Mouse (Mus musculus) heart, adult 2 months (tissue): ENCODE data around the gene Cenpf. TPM values are rescaled to one million over a fixed set of nuclear protein-coding genes. Genes with fewer than 3 reads are reported as not detected.

Source experiments
- DNase-seq, 2 experiments: peaks; one replicate each; pipeline ENCODE4 v3.0.0; 2021
- H3K27ac ChIP-seq: fragments of 200-600 bp; 2 replicates; pipeline ENCODE4 v1.8.1; 2022
- H3K27me3 ChIP-seq: fragments of 200-500 bp; 2 replicates; pipeline ENCODE4 v1.6.1; 2012; ENCODE audit warnings: mild to moderate bottlenecking, low read length, inconsistent platforms, mixed read lengths; ENCODE audit not compliant: control insufficient read depth, insufficient read depth
- H3K36me3 ChIP-seq: fragments of 200-500 bp; 2 replicates; pipeline ENCODE4 v1.6.1; 2012; ENCODE audit warnings: low read length, inconsistent platforms; ENCODE audit not compliant: control insufficient read depth, insufficient read depth
- H3K4me1 ChIP-seq: fragments of 200-500 bp; 2 replicates; pipeline ENCODE4 v1.6.1; 2011; ENCODE audit warnings: low read length; ENCODE audit not compliant: control insufficient read depth, insufficient read depth
- H3K4me3 ChIP-seq: fragments of 200-600 bp; 2 replicates; pipeline ENCODE4 v1.8.1; 2022
- H3K79me2 ChIP-seq: fragments of 200-500 bp; replicated peaks from 2 replicates; pipeline ENCODE4 v1.6.1; 2012; ENCODE audit warnings: mild to moderate bottlenecking, inconsistent platforms, low read length, moderate library complexity, mixed read lengths; ENCODE audit not compliant: control insufficient read depth, insufficient read depth
- H3K9ac ChIP-seq: fragments of 200-500 bp; 2 replicates; pipeline ENCODE4 v1.6.1; 2012; ENCODE audit warnings: low read depth, mild to moderate bottlenecking, control low read depth, inconsistent platforms, low read length, mixed read lengths
- CTCF ChIP-seq: fragments of 200-600 bp; IDR thresholded peaks from 2 replicates; pipeline ENCODE4 v1.8.1; 2022; ENCODE audit warnings: antibody characterized with exemption, mild to moderate bottlenecking, moderate library complexity
- EP300 ChIP-seq: fragments of 200-500 bp; IDR thresholded peaks from 2 replicates; pipeline ENCODE4 v1.6.1; 2011; ENCODE audit warnings: low read depth, low read length, control low read depth; ENCODE audit not compliant: insufficient read depth
- POLR2A ChIP-seq: fragments of 200-500 bp; IDR thresholded peaks from 2 replicates; pipeline ENCODE4 v1.6.1; 2011; ENCODE audit warnings: mild to moderate bottlenecking, low read depth, low read length, control low read depth; ENCODE audit not compliant: insufficient read depth
- WGBS: fragments of 180-500 bp; shearing (Covaris S2); methylation state at CpG from one replicate; pipeline ENCODE4 v1.1.7; 2018; 5-methylcytosine and 5-hydroxymethylcytosine counted together
- intact Hi-C: fragments of 180-260 bp; cut with DNase I; formaldehyde crosslinking; loops from one replicate; pipeline ENCODE4 v1.15.1; 2025
- polyA plus RNA-seq: library from polyadenylated mRNA; depleted of rRNA; stranded (reverse); fragments of >200 nt; gene quantifications from 2 replicates; pipeline ENCODE4 v1.2.3, GENCODE M21; 2012
- total RNA-seq, 2 experiments: library from RNA; stranded (reverse); gene quantifications; 2 replicates each; pipeline ENCODE4 v1.2.3; 2021

The Cenpf gene
- total and polyA plus RNA-seq, 3 experiments: 2.0 to 5.5 (median 5.4) TPM

- intact Hi-C loops: loop anchor here (1.0 to 5.0 kb wide), 3 partner anchors 251 to 652 kb away; no protein-coding TSS in a partner anchor
- no peaks in the 10 kb centered on the region; the same call in 1 of the 2 replicates for H3K4me1 ChIP-seq
- no peaks in the 10 kb centered on the region for H3K36me3 ChIP-seq
- H3K4me3 ChIP-seq: no peak overlapping the region
- no peak for DNase-seq
- no peak overlapping the region for H3K9ac ChIP-seq
- no peaks in the 10 kb centered on the region for H3K79me2 ChIP-seq
- WGBS: 85% methylated on average over 1 of the region's 1 CpGs
- no peaks in the 10 kb centered on the region for H3K27me3 ChIP-seq
- H3K27ac ChIP-seq: no peak overlapping the region
- TF ChIP-seq POLR2A (no peak), EP300 (no peak), CTCF (peak; percentile 93)
These were observed 12.5 kb downstream of the Cenpf start for GRCm38 (mm10) chr1:189675421-189675820.

GRCm38 (mm10) chr1:189665966-189666365 is 21.9 kb downstream of the Cenpf start:
- intact Hi-C loops: no loop called here
- Histone ChIP-seq H3K27ac (no peak overlapping the region), H3K36me3 (no peaks in the 10 kb centered on the region), H3K27me3 (no peaks in the 10 kb centered on the region), H3K79me2 (no peaks in the 10 kb centered on the region), H3K9ac (no peak overlapping the region), H3K4me1 (no peaks in the 10 kb centered on the region), H3K4me3 (no peak overlapping the region)
- no peak for TF ChIP-seq EP300
- no peak for TF ChIP-seq CTCF
- TF ChIP-seq POLR2A: no peak
- WGBS: 89% methylated on average over 3 of the region's 3 CpGs
- no peak for DNase-seq

- Histone ChIP-seq H3K27me3 (no peaks in the 10 kb centered on the region), H3K27ac (no peak overlapping the region), H3K4me1 (no peaks in the 10 kb centered on the region), H3K9ac (no peak overlapping the region), H3K36me3 (no peaks in the 10 kb centered on the region), H3K79me2 (no peaks in the 10 kb centered on the region), H3K4me3 (no peak overlapping the region)
- intact Hi-C loops: no loop called here
- TF ChIP-seq POLR2A: no peak
- no peak for DNase-seq
- 86% methylated on average over 4 of the region's 4 CpGs for WGBS
These were observed 23.1 kb downstream of the Cenpf start for GRCm38 (mm10) chr1:189664873-189665144.

GRCm38 (mm10) chr1:189664061-189664872 is 23.6 kb downstream of the Cenpf start:
- no peak overlapping the region for H3K9ac ChIP-seq
- H3K79me2 ChIP-seq: no peaks in the 10 kb centered on the region
- no peak for TF ChIP-seq CTCF
- TF ChIP-seq POLR2A: no peak
- TF ChIP-seq EP300: no peak
- H3K27ac ChIP-seq: no peak overlapping the region
- DNase-seq: no peak
- WGBS: 93% methylated on average over 10 of the region's 10 CpGs
- no peaks in the 10 kb centered on the region for H3K4me1 ChIP-seq
- H3K27me3 ChIP-seq: no peaks in the 10 kb centered on the region
- intact Hi-C loops: no loop called here
- H3K4me3 ChIP-seq: no peak overlapping the region
- no peaks in the 10 kb centered on the region for H3K36me3 ChIP-seq

- no peak overlapping the region for H3K4me3 ChIP-seq
- no peaks in the 10 kb centered on the region for H3K27me3 ChIP-seq
- intact Hi-C loops: no loop called here
- WGBS: 79% methylated on average over 1 of the region's 1 CpGs
- no peak overlapping the region for H3K27ac ChIP-seq
- no peak for DNase-seq
- no peaks in the 10 kb centered on the region for H3K4me1 ChIP-seq
- no peak overlapping the region for H3K9ac ChIP-seq
- H3K79me2 ChIP-seq: no peaks in the 10 kb centered on the region
- H3K36me3 ChIP-seq: no peaks in the 10 kb centered on the region
- TF ChIP-seq CTCF (no peak), POLR2A (no peak), EP300 (no peak)
These were observed 24.4 kb downstream of the Cenpf start for GRCm38 (mm10) chr1:189663437-189663836.

- no peak for DNase-seq
- H3K79me2 ChIP-seq: no peaks in the 10 kb centered on the region
- no peak overlapping the region for H3K9ac ChIP-seq
- no peaks in the 10 kb centered on the region for H3K4me1 ChIP-seq
- intact Hi-C loops: no loop called here
- TF ChIP-seq POLR2A (no peak), CTCF (peak; percentile 78)
- H3K27ac ChIP-seq: no peak overlapping the region
- H3K36me3 ChIP-seq: no peaks in the 10 kb centered on the region; the same call in 1 of the 2 replicates
- H3K4me3 ChIP-seq: no peak overlapping the region
- H3K27me3 ChIP-seq: no peaks in the 10 kb centered on the region
These were observed 26.0 kb downstream of the Cenpf start for GRCm38 (mm10) chr1:189661856-189662255.
